Mouse (Mus musculus): ENCODE measurements around the gene Chtop. TPM values are rescaled to one million over a fixed set of nuclear protein-coding genes. Genes with fewer than 3 reads are reported as not detected.

The Chtop gene
- polyA plus RNA-seq, 1 experiment, result 53.5 TPM

DNA sequence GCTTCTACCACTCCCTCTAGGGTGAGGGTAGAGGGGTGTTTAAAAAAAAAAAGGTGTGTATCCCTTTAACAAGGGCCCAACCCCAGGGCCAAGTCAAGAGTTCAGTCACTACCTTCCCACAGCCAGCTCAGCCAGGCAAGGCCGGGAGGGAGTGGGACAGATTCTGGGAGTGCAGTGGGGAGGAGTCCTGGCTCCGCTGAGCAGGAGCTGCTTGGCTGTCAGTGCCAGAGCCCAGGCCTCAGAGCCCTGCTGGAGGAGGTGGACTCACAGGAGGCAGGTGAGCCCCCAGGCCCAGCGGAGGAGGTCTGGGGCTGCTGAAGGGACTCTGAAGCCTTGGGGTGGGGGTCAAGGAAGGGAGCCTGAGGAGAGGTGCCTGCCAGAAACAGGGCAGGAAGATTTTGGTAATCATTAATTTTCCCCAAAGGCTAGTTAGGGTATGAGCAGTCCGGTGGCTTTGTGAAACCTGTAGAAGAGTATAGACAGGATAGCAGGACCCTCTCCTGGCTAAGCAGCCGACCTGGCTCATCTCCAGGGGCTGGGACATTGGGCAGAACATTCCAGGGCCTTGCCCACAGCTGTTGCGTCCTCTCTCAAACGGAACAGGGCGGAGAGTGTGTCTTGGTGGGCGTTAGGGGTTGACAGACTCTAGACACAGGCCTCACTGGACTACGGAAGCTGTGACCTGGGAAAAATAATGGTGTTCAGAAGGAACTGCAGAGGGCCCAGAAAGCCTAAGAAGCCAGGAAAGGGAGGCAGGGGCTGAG, 28.0 kb upstream of the Chtop start, which contains the start of gene S100a16:
S100a16 (plus strand) TSS at position 114 of the 764 bp plus-strand sequence.
- no peaks in the 10 kb centered on the region for H3K27me3 ChIP-seq (ENCODE audit: control insufficient read depth, insufficient read depth, low read length)
- H3K36me3 ChIP-seq (ENCODE audit: control insufficient read depth, insufficient read depth, low read length), result no peaks in the 10 kb centered on the region
- no peaks in the 10 kb centered on the region for H3K4me1 ChIP-seq (ENCODE audit: control insufficient read depth, insufficient read depth, low read length)
- TF ChIP-seq POLR2A (IDR thresholded peaks at IDR 0.05; ENCODE audit: control insufficient read depth, low read depth, low read length), result no peak; the same call in 1 of the 2 replicates
- TF ChIP-seq CTCF (IDR thresholded peaks at IDR 0.05; ENCODE audit: control insufficient read depth, insufficient read depth, insufficient replicate concordance, low read depth, low read length), result no peak
- no peak within 1 kb of the TSS for H3K27ac ChIP-seq (ENCODE audit: control insufficient read depth, insufficient read depth, low read depth, low read length)
- peak within 1 kb of the TSS; percentile 51 for H3K4me3 ChIP-seq (ENCODE audit: control insufficient read depth, low read depth, low read length)

DNA sequence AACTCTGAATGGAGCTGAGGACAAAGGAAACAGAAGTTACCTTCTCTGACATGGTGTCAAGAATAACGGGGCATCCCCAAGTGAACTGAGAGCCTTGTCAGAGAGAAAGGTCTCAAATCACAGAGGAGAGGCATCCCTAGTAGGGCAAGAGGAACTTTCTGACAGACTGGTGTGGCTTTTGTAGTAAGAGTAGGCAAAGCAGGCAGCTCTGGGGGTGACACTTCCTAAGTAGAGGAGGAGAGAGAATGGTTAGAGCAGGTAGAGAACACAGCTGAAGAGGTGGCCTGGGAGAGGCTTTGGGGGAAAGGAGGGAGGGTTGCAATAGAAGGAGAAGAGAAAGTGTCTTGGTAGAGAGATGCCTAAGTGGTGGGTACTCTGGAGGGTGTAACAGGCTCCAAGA, 26.1 kb upstream of the Chtop start:
- no peak overlapping the region for H3K4me3 ChIP-seq (ENCODE audit: control insufficient read depth, low read depth, low read length)
- no peaks in the 10 kb centered on the region for H3K36me3 ChIP-seq (ENCODE audit: control insufficient read depth, insufficient read depth, low read length)
- TF ChIP-seq CTCF (IDR thresholded peaks at IDR 0.05; ENCODE audit: control insufficient read depth, insufficient read depth, insufficient replicate concordance, low read depth, low read length) (no peak), POLR2A (IDR thresholded peaks at IDR 0.05; ENCODE audit: control insufficient read depth, low read depth, low read length) (no peak)
- no peak overlapping the region for H3K27ac ChIP-seq (ENCODE audit: control insufficient read depth, insufficient read depth, low read depth, low read length)
- H3K4me1 ChIP-seq (ENCODE audit: control insufficient read depth, insufficient read depth, low read length), result no peaks in the 10 kb centered on the region
- H3K27me3 ChIP-seq (ENCODE audit: control insufficient read depth, insufficient read depth, low read length), result no peaks in the 10 kb centered on the region

DNA sequence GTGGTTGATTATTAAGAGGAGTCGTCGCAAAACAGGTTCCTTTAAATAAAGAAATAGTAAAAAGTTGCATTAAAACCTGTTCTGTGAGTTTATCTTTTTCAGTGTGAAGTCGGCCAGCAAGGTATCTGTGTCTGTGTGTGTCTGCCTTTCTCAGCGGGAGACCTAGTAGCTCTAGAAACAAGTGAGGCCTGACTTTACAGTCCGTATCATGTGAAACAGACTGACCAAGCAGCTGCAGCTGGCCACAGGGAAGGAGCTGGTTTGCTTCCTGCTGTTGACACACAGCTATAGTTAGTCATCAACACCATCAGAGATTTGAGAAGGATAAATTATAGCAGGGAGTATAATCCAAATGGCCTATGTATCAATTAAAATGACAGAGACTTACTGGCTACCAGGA, 22.4 kb upstream of the Chtop start:
- Histone ChIP-seq H3K4me3 (ENCODE audit: control insufficient read depth, low read depth, low read length) (no peak overlapping the region), H3K27ac (ENCODE audit: control insufficient read depth, insufficient read depth, low read depth, low read length) (no peak overlapping the region), H3K36me3 (ENCODE audit: control insufficient read depth, insufficient read depth, low read length) (no peaks in the 10 kb centered on the region), H3K4me1 (ENCODE audit: control insufficient read depth, insufficient read depth, low read length) (no peaks in the 10 kb centered on the region), H3K27me3 (ENCODE audit: control insufficient read depth, insufficient read depth, low read length) (no peaks in the 10 kb centered on the region)
- TF ChIP-seq POLR2A (IDR thresholded peaks at IDR 0.05; ENCODE audit: control insufficient read depth, low read depth, low read length) (no peak), CTCF (IDR thresholded peaks at IDR 0.05; ENCODE audit: control insufficient read depth, insufficient read depth, insufficient replicate concordance, low read depth, low read length) (no peak)

DNA sequence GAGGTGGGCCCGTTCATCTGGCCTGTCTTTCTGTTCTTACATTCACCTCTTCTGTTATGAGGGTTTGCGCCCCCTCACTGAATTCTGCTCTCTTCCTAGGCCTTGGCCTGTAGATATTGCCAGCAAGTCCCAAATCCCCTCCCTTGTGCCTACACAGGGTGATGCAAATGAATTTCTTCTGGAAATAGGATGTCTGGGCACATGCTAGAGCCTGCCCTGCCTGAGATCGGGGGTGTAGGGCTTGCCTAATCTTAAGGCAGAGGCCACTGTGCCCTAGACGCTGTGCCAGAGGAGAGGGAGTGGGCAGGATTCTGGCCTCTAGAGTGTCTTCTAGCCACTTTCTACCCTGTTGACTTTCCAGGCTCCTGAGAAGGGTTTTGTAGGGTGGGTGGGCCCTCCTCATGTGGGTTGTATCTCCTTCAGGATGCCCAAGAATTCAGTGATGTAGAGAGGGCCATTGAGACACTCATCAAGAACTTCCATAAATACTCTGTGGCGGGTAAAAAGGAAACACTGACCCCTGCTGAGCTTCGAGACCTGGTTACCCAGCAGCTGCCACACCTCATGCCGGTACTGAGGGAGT, 18.1 kb upstream of the Chtop start:
- H3K36me3 ChIP-seq (ENCODE audit: control insufficient read depth, insufficient read depth, low read length), result no peaks in the 10 kb centered on the region
- no peaks in the 10 kb centered on the region for H3K27me3 ChIP-seq (ENCODE audit: control insufficient read depth, insufficient read depth, low read length)
- no peak overlapping the region for H3K27ac ChIP-seq (ENCODE audit: control insufficient read depth, insufficient read depth, low read depth, low read length)
- H3K4me1 ChIP-seq (ENCODE audit: control insufficient read depth, insufficient read depth, low read length), result no peaks in the 10 kb centered on the region
- no peak for TF ChIP-seq CTCF (IDR thresholded peaks at IDR 0.05; ENCODE audit: control insufficient read depth, insufficient read depth, insufficient replicate concordance, low read depth, low read length)
- no peak for TF ChIP-seq POLR2A (IDR thresholded peaks at IDR 0.05; ENCODE audit: control insufficient read depth, low read depth, low read length)
- no peak overlapping the region for H3K4me3 ChIP-seq (ENCODE audit: control insufficient read depth, low read depth, low read length)

DNA sequence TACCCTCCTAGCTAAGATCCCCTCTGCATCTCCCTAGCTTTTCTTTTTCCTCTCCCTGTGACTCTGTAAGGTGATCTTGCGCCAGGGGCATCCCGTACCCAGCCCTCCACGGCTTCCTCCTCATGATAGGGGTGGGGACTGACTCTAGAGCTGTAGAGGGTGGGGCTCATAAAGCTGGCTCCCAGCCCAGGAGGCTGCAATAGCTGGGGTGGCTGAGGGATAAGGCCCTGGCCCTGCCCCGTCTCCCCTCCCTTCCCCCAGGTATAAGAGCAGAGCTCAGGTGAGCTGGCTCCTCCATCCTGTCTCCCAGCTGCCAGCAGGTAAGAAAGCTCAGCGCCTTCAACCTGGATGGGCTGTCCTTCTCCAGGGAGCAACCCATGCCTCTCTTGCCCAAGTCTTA, 17.3 kb upstream of the Chtop start, which contains the start of gene S100a14:
S100a14 (plus strand) TSS at position 277 of the 400 bp plus-strand sequence.
- Histone ChIP-seq H3K27ac (ENCODE audit: control insufficient read depth, insufficient read depth, low read depth, low read length) (no peak within 1 kb of the TSS), H3K4me3 (ENCODE audit: control insufficient read depth, low read depth, low read length) (no peak within 1 kb of the TSS)
- TF ChIP-seq CTCF (IDR thresholded peaks at IDR 0.05; ENCODE audit: control insufficient read depth, insufficient read depth, insufficient replicate concordance, low read depth, low read length), result no peak

DNA sequence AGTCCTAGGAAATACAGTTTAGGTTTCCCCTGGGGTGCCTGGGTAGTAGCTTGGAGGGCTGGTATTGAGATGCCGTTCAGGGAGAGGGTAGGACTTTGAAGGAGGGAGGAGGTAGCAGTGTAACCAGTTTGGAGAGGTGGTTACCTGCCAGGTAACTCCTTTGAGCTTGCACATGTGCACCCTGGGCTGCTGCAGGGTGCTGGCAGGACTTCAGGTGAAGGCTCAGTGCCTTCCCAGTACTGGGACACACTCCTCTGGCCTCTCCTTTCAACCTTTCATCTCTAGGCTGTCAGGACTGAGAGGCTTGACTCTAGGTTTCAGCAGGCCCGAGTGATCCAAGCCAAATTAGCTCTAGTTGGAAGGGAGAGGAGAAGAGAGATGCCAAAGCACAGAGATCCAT, 16.8 kb upstream of the Chtop start:
- H3K27ac ChIP-seq (ENCODE audit: control insufficient read depth, insufficient read depth, low read depth, low read length), result no peak overlapping the region
- no peaks in the 10 kb centered on the region for H3K36me3 ChIP-seq (ENCODE audit: control insufficient read depth, insufficient read depth, low read length)
- H3K4me3 ChIP-seq (ENCODE audit: control insufficient read depth, low read depth, low read length), result no peak overlapping the region
- no peaks in the 10 kb centered on the region for H3K27me3 ChIP-seq (ENCODE audit: control insufficient read depth, insufficient read depth, low read length)
- no peak for TF ChIP-seq CTCF (IDR thresholded peaks at IDR 0.05; ENCODE audit: control insufficient read depth, insufficient read depth, insufficient replicate concordance, low read depth, low read length)
- TF ChIP-seq POLR2A (IDR thresholded peaks at IDR 0.05; ENCODE audit: control insufficient read depth, low read depth, low read length), result no peak
- H3K4me1 ChIP-seq (ENCODE audit: control insufficient read depth, insufficient read depth, low read length), result no peaks in the 10 kb centered on the region

More for the DNA sequence above, 17.3 kb upstream of the Chtop start, which contains the start of gene S100a14:
- no peaks in the 10 kb centered on the region for H3K36me3 ChIP-seq (ENCODE audit: control insufficient read depth, insufficient read depth, low read length)
- H3K4me1 ChIP-seq (ENCODE audit: control insufficient read depth, insufficient read depth, low read length), result no peaks in the 10 kb centered on the region
- H3K27me3 ChIP-seq (ENCODE audit: control insufficient read depth, insufficient read depth, low read length), result no peaks in the 10 kb centered on the region

DNA sequence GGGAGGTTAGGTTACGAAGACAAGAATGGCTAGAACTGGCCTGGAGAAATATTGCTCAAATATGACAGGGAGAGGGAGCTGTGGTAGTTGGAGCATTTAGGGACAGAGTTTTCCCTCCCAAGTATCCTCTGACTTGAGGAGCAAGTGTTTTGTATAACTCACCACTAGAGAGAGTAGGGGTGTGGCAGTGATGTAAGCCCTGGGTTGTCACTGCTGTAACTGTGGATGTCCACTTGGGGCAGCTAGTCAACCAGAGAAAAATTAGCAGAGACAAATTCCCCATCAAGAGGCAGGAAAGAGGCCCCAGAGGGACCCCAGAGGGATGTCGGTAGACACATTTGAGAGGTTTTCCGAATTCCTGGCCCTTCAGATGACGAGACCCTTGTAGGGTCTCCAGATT, 16.1 kb upstream of the Chtop start:
- Histone ChIP-seq H3K4me1 (ENCODE audit: control insufficient read depth, insufficient read depth, low read length) (no peaks in the 10 kb centered on the region), H3K4me3 (ENCODE audit: control insufficient read depth, low read depth, low read length) (no peak overlapping the region), H3K36me3 (ENCODE audit: control insufficient read depth, insufficient read depth, low read length) (no peaks in the 10 kb centered on the region), H3K27ac (ENCODE audit: control insufficient read depth, insufficient read depth, low read depth, low read length) (no peak overlapping the region), H3K27me3 (ENCODE audit: control insufficient read depth, insufficient read depth, low read length) (no peaks in the 10 kb centered on the region)
- no peak for TF ChIP-seq POLR2A (IDR thresholded peaks at IDR 0.05; ENCODE audit: control insufficient read depth, low read depth, low read length)
- TF ChIP-seq CTCF (IDR thresholded peaks at IDR 0.05; ENCODE audit: control insufficient read depth, insufficient read depth, insufficient replicate concordance, low read depth, low read length), result no peak
